Mouse (Mus musculus) urinary bladder, postnatal 10 days (tissue): ENCODE results near the gene Sinhcaf.
"Not testable (repeated sequence)": the region's sequence is repeated elsewhere in the genome, so short reads cannot be mapped to it uniquely, and the experiment has no call there.

Experiments
- DNase-seq: peaks from one replicate; pipeline ENCODE4 v3.0.0; 2022; ENCODE audit warnings: low spot score

Sinhcaf gene

DNA sequence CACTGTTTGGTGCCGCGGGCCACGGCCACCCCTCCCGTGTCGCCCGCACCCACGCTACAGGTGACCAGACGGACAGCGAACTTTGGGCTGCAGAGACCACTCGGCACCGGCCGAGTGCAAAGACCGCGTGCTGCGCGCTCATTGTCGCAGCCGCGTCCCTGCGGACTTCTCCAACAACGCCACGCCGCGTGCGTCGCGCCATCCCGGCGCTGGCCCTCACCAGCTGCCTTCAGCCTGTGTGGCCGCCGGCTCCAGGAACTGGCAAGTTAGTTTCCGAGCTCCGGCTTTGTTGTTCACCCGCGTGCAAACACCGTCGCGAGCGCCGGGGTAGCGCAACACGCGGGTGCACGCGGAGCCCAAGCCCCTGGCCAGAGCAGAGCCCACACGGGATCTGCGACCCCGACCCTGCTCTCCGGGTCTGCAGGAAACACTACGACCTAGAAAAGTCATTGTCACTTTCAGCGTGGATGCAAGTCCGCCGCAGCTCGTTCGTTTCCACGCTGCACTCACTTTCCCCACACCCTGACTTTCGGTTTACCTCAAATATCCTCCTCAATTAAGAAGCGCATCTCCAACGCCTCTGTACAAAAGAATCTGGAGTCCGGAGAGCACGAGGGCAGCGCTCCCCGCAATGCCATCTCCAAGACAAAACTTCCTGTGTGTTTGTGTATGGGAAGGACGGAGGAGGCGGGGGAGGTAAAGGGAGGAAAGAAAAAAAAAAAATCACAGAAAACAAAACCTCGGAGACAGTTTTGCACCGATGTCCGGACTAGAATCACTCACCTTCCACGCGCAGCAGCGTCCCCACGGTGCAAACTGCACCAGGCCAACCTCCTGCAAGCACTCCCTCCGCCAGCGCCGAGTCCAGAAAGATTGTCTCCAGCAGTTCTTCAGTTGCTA, 508 bp downstream of the Sinhcaf start:
- DNase-seq, result no peak

DNA sequence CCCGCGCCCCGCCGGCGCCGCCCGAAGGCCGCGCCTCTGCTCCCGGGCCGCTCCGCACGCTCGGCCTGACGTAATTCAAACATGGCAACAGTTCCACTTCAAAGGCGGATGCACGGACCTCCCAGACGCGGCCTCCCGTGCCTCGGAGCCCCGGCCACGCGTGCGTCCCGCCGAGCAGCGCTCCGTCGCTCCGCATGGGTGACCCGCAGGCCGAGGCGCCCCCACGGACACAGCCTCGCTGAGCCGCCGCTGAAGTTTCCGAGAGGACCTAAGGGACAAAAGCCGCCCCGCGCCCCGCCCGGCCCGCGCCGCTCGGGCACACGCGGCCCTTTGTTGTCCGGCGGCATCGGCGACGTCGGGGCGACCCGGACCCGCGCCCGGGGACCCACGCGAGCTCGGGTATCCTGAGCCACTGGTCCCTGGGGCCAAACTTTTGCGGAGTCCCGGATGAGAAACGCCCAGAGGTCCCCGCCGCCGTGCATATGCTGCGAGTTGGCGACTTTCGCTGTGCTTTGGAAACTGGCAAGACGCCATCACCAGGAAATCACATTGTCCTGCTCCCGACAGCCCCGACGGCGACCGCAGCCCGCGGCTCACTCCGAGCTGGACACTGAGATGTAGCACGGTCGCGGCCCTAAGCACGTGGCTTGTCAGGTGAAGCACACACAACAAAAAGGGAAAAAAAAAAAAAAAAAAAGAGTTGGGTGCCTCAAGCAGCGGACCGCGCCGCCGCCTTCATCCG, 1.3 kb downstream of the Sinhcaf start:
- DNase-seq, result no peak

- no peak for DNase-seq
Measured at GRCm38 (mm10) chr6:148944344-148944766, 1.9 kb downstream of the Sinhcaf start.

GRCm38 (mm10) chr6:148943695-148944094, 2.6 kb downstream of the Sinhcaf start:
- DNase-seq, result no peak

- DNase-seq, result no peak
Measured at GRCm38 (mm10) chr6:148942406-148942805, 3.9 kb downstream of the Sinhcaf start.

DNA sequence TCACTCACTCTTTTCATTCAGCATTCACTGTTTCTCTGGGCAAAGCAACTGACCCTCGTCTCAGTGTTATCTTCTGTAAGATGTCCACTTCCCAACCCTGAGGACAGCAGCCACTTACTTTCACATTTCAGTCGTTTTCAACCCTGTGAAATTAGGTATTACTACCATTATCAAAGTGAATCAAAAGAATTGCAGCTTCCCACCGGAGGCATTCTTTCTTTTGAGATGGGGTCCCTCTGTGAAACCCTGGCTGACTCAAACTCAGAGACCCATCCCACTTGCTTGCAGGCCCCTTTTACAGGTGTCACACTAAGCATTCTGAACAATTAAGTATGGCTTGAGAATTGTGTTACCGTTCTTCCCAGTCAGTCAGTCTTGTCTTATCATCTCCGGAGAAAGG, 4.4 kb downstream of the Sinhcaf start:
- no peak for DNase-seq

- not testable (repeated sequence) for DNase-seq
Measured at GRCm38 (mm10) chr6:148940383-148940782, 5.9 kb downstream of the Sinhcaf start.

DNA sequence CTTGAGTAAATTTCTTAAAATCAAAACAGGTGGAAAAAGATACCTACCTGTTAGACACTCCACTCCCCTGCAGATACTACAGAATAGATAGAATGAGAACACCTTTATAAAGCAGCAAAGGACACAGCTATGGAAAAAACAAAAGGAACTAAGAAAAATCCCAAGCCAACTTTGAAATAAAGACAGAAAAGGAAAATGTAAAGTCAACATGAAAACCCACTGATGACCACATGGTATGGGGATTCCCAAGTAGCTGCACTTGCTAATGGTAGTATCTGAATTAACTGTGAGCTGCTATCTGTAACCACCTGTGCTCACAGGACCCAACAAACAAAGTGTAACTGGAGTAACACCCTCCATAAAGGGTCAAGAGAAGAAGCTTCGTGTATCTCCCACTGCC, 8.6 kb downstream of the Sinhcaf start:
- no peak for DNase-seq

GRCm38 (mm10) chr6:148934961-148935590, 11.2 kb downstream of the Sinhcaf start:
- no peak for DNase-seq

DNA sequence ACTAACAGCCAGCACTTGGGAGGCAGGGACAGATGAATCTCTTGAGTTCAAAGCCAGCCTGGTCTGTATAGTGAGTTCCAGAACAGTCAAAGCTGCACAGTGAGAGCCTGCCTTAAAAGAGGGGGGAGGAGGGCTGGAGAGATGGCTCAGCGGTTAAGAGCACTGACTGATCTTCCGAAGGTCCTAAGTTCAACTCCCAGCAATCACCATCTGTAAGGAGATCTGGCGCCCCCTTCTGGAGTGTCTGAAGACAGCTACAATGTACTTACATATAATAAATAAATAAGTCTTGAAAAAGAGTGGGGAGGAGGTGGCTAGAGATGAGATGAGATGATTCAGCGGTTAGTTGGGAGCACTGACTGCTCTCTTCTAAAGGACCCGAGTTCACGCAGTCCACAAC, 15.0 kb downstream of the Sinhcaf start:
- no peak for DNase-seq

GRCm38 (mm10) chr6:148918841-148919398, 27.3 kb downstream of the Sinhcaf start:
- DNase-seq, result no peak

DNA sequence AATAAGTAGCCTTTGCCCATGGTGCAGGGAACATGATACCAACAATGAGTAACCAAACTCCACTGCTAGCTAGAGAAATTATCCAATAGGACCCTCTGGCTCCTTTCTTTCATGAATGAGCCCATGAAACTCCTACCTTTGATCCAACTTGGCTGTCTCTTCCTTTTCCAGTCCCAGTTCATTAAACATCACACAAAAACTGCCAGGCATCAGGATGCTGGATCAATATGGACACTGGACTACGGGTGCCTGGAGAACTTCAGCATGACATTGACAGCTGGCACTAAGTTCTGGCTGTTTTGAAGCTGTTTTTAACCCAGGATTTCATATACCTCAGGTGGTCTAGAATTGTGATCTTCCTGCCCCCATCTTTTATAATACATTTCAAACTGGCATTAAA, 28.6 kb downstream of the Sinhcaf start:
- no peak for DNase-seq

DNA sequence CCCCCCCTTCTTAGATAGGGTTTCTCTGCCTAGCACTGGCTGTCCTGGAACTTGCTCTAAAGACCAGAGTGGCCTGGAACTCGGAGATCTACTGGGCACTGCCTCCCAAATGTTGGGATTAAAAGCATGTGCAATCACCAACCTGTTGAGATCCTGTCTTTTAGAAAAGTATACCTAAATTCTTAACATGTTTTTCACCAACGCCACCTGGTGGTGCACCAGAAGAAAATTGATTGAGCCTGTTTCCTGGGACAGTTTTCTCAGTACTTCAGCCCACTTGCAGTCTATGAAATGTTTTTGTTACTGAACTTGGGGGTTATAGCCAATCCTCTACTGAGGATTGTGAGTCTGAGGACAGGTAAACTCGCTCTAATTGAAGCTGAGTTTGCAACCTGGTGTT, 29.4 kb downstream of the Sinhcaf start:
- DNase-seq, result no peak

GRCm38 (mm10) chr6:148913938-148914337, 32.3 kb downstream of the Sinhcaf start:
- DNase-seq, result no peak

- not testable (repeated sequence) for DNase-seq
Measured at GRCm38 (mm10) chr6:148911906-148912305, 34.4 kb downstream of the Sinhcaf start.

DNA sequence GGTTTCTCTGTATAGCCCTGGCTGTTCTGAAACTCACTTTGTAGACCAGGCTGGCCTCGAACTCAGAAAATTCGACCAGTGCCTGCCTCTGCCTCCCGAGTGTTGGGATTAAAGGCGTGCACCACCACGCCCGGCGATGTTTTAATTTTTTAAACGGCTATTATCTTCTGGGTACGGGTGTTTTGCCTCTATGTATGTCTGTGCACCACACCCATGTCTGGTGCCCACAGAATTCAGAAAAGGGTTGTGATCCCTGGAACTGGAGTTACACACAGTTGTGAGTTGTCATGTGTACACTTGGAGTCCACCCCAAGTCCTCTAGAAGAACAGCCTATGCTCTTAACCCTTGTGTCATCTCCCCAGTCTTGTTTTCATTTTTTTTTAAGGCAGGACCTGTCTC, 39.3 kb downstream of the Sinhcaf start:
- DNase-seq, result no peak

DNA sequence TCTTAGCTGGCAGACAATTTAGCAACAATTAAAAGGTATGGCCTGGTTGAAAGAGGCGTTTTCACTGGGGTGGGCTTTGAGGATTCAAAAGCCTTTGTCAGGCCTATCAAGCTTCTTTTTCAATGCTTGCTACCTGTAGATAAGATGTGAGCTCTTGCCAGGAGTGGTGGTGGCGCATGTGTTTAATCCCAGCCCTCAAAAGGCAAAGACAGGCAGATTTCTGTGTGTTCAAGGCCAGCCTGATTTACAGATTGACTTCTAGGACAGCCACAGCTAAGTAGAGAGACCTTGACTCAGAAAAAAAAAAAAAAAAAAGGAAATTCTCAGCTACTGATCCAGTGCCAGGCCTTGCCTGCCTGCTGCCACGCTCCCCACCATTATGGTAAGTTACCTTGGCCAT, 43.5 kb downstream of the Sinhcaf start:
- no peak for DNase-seq

GRCm38 (mm10) chr6:148896507-148896851, 49.8 kb downstream of the Sinhcaf start:
- no peak for DNase-seq

DNA sequence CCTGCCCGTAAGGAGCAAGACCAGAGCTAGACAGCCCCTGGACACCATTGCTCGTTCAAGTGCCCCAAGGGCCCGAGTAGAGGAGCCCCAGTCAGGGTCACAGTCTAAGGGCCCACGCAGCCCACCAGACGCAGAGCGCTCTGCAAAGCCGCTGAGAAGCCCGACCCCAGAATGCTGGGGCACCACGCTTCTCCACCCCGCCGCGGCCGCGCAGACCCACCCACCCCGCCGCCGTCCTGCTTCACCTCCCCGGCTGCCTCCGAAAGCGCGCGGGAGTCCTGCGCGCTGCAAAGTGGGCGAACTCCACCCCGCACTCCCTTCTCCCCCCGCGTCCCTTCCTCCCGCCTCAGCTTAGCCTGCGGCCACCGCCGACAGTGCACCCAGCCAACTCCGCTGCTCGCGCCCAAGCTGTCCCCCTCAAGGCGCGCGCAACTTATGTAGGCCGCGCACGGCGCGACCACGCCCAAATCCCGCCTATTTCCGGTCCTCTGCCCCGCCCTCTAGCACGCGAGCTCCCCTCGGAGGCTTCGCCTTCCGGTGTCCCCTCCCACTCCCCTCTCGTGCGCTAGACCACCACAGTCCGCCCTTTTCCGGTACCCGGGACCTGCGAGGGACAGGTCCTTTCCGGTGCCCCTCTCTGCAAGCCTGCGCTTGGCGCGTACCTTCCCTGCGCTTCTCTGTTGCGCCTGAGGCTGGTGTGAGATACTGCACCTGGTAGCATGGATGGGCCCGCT, 50.3 kb downstream of the Sinhcaf start, which contains the start of gene Caprin2:
Caprin2 (minus strand) TSS at position 465 of the 734 bp plus-strand sequence.
- DNase-seq, result peak; percentile 51

- DNase-seq, result no peak
Measured at GRCm38 (mm10) chr6:148894888-148895772, 51.1 kb downstream of the Sinhcaf start.

DNA sequence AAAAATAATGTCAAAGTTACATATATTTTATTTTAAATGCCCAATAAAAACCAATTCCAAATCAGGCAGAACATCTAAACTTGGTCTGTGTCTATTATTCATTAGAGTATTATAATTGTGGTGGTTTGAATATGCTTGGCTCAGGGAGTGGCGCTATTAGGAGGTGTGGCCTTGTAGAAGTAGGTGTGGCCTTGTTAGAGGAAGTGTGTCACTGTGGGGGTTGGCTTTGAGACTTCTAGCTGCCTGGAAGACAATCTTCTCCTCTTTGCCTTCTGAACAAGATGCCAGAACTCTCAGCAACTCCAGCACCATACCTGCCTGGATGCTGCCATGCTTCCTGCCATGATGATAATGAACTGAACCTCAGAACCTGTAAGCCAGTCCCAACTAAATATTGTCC, 72.4 kb downstream of the Sinhcaf start:
- DNase-seq, result no peak
